Mouse (Mus musculus) liver, embryonic 11.5 days (tissue): ENCODE data around the gene Usp21. TPM values are rescaled to one million over a fixed set of nuclear protein-coding genes. Genes with fewer than 3 reads are reported as not detected.
"Not testable (repeated sequence)": the region's sequence is repeated elsewhere in the genome, so short reads cannot be mapped to it uniquely, and the experiment has no call there.

Experiments
- ATAC-seq: fragments of 200-750 bp; cut with Nextera tagmentation; replicated peaks from 2 replicates; pipeline ENCODE4 v1.8.0; 2017; ENCODE audit warnings: moderate number of reproducible peaks, mild to moderate bottlenecking, moderate TSS enrichment, moderate library complexity; ENCODE audit not compliant: low FRiP score
- DNase-seq: peaks from one replicate; pipeline ENCODE4 v3.0.0-alpha.2; 2017; ENCODE audit warnings: low spot score
- H3K27ac ChIP-seq: fragments of 300-500 bp; sonication (generic); 2 replicates; pipeline ENCODE4 v1.5.1; 2014; ENCODE audit warnings: mild to moderate bottlenecking, low read depth, low read length, control low read depth
- H3K27me3 ChIP-seq: fragments of 300-500 bp; sonication (generic); replicated peaks from 2 replicates; pipeline ENCODE4 v1.6.1; 2014; ENCODE audit warnings: low read length, mixed read lengths; ENCODE audit not compliant: control insufficient read depth, insufficient read depth
- H3K36me3 ChIP-seq: fragments of 300-500 bp; sonication (generic); 2 replicates; pipeline ENCODE4 v1.6.1; 2014; ENCODE audit warnings: mild to moderate bottlenecking, low read length, moderate library complexity, mixed read lengths; ENCODE audit not compliant: control insufficient read depth, insufficient read depth
- H3K4me1 ChIP-seq: fragments of 300-500 bp; sonication (generic); replicated peaks from 2 replicates; pipeline ENCODE4 v1.6.1; 2014; ENCODE audit warnings: low read length, mixed read lengths; ENCODE audit not compliant: control insufficient read depth, insufficient read depth
- H3K4me2 ChIP-seq: fragments of 300-500 bp; sonication (generic); 2 replicates; pipeline ENCODE4 v1.6.1; 2014; ENCODE audit warnings: mild to moderate bottlenecking, control low read depth, moderate library complexity
- H3K4me3 ChIP-seq: fragments of 300-500 bp; sonication (generic); 2 replicates; pipeline ENCODE4 v1.5.1; 2014; ENCODE audit warnings: low read depth, low read length, control low read depth
- H3K9ac ChIP-seq: fragments of 300-500 bp; sonication (generic); 2 replicates; pipeline ENCODE4 v1.6.1; 2014; ENCODE audit warnings: low read depth, low read length, control low read depth
- H3K9me3 ChIP-seq: fragments of 300-500 bp; sonication (generic); 2 replicates; pipeline ENCODE4 v1.6.1; 2016; ENCODE audit warnings: low read length, inconsistent platforms, mixed read lengths; ENCODE audit not compliant: control insufficient read depth
- WGBS: fragments of 180-500 bp; shearing (Covaris S2); extraction: QIAGEN DNeasy Blood & Tissue Kit; methylation state at CpG from one replicate; pipeline ENCODE4 v1.1.7; 2014; 5-methylcytosine and 5-hydroxymethylcytosine counted together
- polyA plus RNA-seq: library from polyadenylated mRNA; unstranded; fragments of >200 nt; fragmentation: Nextera tagmentation; extraction: Ambion mirVana; gene quantifications from 2 replicates; pipeline ENCODE4 v1.2.1, GENCODE M21; 2014

Gene Usp21
- polyA plus RNA-seq, 1 experiment from 2014 or later: 53.1 TPM

GRCm38 (mm10) chr1:171247453-171247841 lies 40.3 kb downstream of the Usp21 start:
- DNase-seq: no peak
- H3K27ac ChIP-seq: peak overlapping the region; percentile 78
- H3K27me3 ChIP-seq: peaks cover 8% of the 10 kb centered on the region
- peaks cover 34% of the 10 kb centered on the region for H3K4me1 ChIP-seq
- H3K9ac ChIP-seq: peak overlapping the region; percentile 92
- 5% methylated on average over 13 of the region's 13 CpGs for WGBS
- peak; percentile 29 for ATAC-seq
- H3K36me3 ChIP-seq: peaks cover 13% of the 10 kb centered on the region; the same call in 1 of the 2 replicates
- peak overlapping the region; percentile 86 for H3K4me3 ChIP-seq
- H3K9me3 ChIP-seq: no peaks in the 10 kb centered on the region
- H3K4me2 ChIP-seq: peak overlapping the region; percentile 92

DNA sequence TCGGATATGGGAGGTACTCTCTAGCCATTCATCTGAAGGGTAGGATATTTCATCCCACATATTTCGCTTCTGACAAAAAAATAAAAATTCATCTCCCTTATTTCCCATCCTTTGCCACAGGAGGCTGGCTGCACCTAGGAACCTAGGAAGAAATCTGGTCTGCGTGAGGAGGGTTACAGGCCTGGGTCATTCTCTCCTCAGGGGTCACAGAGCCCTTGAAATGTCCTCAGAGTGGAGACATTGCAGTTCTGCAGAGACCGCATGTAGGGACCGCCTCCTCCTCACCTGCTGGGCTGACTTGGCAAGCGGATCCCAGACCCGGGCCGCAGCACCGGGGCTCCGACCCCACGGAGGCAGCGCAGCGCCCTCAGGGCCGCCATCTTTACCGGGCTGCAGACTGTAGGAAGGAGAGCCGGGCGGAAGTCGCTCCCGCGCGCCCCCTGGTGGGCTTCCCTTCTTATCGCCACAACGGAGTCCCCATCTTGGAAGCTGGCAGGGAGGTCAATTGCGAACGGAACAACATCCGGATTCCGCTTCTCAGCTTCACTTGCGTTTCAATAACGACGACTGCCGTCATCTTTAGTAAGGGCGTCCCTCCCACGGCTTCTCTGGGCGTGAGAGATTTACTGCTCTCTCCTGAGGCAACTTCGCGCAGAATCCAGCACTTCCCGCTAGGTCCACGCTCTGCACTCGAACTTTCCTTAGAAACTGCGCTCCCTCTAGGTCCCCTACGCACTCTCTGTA lies 40.9 kb downstream of the Usp21 start:
- Histone ChIP-seq H3K4me1 (peaks cover 34% of the 10 kb centered on the region), H3K9ac (peak overlapping the region; percentile 92), H3K27me3 (peaks cover 8% of the 10 kb centered on the region)

DNA sequence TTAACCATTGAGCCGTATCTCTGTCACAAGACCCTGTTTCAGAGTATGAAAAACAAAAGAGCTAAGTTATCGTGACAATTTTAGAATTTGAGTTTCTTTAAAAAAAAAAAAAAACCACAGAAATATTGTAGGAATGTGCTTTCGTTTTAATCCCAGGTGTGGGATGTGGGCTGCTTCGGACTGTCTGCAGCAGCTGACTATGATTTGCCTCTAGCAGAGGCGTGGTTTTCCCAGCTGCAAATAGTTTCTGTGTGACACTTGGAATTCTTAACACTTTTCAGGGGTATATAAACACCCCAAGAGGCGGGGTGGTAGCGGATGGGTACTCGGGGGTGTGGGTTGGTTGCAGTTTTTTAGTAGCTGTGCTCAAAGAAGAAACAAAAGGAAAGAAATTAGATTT lies 42.4 kb downstream of the Usp21 start:
- Histone ChIP-seq H3K27me3 (no peaks in the 10 kb centered on the region), H3K4me2 (peak overlapping the region; percentile 75), H3K9me3 (no peaks in the 10 kb centered on the region), H3K27ac (no peak overlapping the region), H3K9ac (0 out of 2 replicates have a peak overlapping the region, but pooled peaks have one; percentile 92), H3K36me3 (peaks cover 26% of the 10 kb centered on the region), H3K4me1 (peaks cover 23% of the 10 kb centered on the region), H3K4me3 (no peak overlapping the region)
- DNase-seq (no peak), ATAC-seq (no peak)
- WGBS: 90% methylated on average over 8 of the region's 8 CpGs

More for the DNA sequence above, 40.9 kb downstream of the Usp21 start:
- Histone ChIP-seq H3K9me3 (no peaks in the 10 kb centered on the region), H3K36me3 (peaks cover 16% of the 10 kb centered on the region; the same call in 1 of the 2 replicates), H3K4me3 (peak overlapping the region; percentile 86), H3K4me2 (peak overlapping the region; percentile 92), H3K27ac (peak overlapping the region; percentile 78)
- peak; percentile 93 for ATAC-seq
- WGBS: under 1% methylated on average over 41 of the region's 41 CpGs
- DNase-seq: peak; percentile 99

DNA sequence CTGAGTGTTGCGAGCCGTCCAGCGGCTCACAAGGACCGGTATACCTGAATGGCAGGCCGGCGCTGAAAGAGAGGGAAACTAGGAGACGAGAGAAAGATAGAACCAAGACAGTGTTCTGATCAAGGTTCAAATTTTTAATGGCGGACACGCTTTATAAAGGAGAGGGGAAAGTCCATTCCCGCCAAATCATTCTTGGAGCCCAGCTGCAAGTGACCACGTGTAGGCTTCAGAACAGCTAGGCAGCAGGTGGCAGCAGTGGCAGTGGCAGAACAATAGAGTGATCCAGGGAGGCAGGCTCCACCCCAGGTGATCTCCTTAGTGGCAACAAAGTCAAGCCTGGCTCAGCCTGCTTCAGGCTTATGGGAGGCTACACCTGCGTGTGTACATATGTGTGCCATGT lies 45.8 kb downstream of the Usp21 start:
- not testable (repeated sequence) for H3K27me3 ChIP-seq, H3K9ac ChIP-seq, H3K9me3 ChIP-seq, DNase-seq, H3K4me2 ChIP-seq, H3K27ac ChIP-seq, ATAC-seq, H3K4me3 ChIP-seq
- WGBS: 90% methylated on average over 12 of the region's 12 CpGs
- Histone ChIP-seq H3K4me1 (peaks cover 11% of the 10 kb centered on the region), H3K36me3 (peaks cover 53% of the 10 kb centered on the region)

GRCm38 (mm10) chr1:171240911-171241310 lies 46.9 kb downstream of the Usp21 start:
- no peak overlapping the region for H3K9ac ChIP-seq

DNA sequence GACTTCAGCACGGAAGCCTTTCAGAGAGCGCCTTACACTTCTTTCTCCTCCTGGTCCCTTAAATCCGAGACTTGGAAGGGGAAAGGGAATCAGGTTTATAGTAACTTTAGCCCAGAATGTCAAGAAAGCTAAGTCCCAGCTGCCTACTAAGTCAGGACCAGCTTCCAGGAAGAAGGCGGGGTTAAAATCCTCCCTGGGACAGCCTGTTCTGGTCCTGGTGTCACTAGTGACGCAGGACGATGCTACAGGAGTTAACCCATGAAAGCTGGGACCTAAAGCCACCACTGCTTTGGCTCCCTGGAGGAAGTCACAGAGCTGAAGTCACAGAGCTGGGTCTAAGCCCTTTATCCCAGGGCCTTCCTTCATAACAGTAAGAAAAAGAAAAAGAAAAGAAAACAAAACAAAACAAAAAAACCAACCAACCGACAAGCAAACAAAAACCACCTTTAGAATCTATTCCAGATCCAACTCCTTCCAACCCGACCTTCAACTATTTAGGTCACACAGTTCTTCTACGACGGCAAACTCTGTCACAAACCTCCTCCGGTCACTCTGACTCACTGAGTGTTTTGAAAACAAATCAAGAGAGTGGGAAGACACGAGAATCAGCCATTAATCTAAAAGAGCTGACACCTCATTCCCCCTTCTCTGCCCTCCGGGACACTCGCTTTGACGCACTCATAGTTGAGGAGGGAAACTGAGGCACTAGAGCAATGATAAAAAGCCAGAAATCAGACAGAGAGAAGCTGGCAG lies 47.6 kb downstream of the Usp21 start:
- no peak overlapping the region for H3K4me2 ChIP-seq
- ATAC-seq: no peak
- 84% methylated on average over 15 of the region's 15 CpGs for WGBS
- H3K4me3 ChIP-seq: no peak overlapping the region
- no peak for DNase-seq
- H3K27me3 ChIP-seq: no peaks in the 10 kb centered on the region
- H3K9ac ChIP-seq: no peak overlapping the region
- no peaks in the 10 kb centered on the region for H3K9me3 ChIP-seq
- no peaks in the 10 kb centered on the region; the same call in 1 of the 2 replicates for H3K4me1 ChIP-seq
- no peak overlapping the region for H3K27ac ChIP-seq
- peaks cover 63% of the 10 kb centered on the region for H3K36me3 ChIP-seq

More at GRCm38 (mm10) chr1:171240911-171241310, 46.9 kb downstream of the Usp21 start:
- Histone ChIP-seq H3K9me3 (no peaks in the 10 kb centered on the region), H3K36me3 (peaks cover 61% of the 10 kb centered on the region), H3K4me2 (no peak overlapping the region), H3K27ac (no peak overlapping the region), H3K4me3 (no peak overlapping the region), H3K4me1 (peaks cover 7% of the 10 kb centered on the region), H3K27me3 (no peaks in the 10 kb centered on the region)
- ATAC-seq (no peak), DNase-seq (no peak)
- WGBS: 92% methylated on average over 10 of the region's 10 CpGs

DNA sequence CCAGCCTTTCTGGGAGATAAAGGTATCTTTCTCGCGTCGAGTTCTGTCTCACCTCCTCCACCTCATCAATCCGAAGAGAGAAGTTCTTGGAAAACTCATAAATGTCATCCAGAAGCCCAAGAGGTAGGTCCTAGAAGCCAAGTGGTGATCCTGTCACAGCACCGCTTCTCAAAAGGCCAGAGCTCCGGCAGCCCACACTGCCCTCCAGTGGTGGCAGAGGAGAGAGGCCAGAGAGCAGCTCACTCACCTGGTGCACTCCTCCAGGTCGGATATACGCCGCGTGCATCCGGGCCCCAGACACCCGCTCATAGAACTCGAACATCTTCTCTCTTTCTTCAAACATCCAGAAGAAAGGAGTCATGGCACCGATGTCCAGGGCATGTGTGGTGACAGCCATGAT lies 49.3 kb downstream of the Usp21 start:
- Histone ChIP-seq H3K9me3 (no peaks in the 10 kb centered on the region), H3K4me2 (no peak overlapping the region), H3K4me3 (no peak overlapping the region), H3K27me3 (no peaks in the 10 kb centered on the region), H3K4me1 (peaks cover 13% of the 10 kb centered on the region), H3K9ac (no peak overlapping the region), H3K27ac (no peak overlapping the region), H3K36me3 (peaks cover 68% of the 10 kb centered on the region)
- no peak for DNase-seq
- WGBS: 72% methylated on average over 14 of the region's 14 CpGs
- peak; percentile 69 for ATAC-seq

DNA sequence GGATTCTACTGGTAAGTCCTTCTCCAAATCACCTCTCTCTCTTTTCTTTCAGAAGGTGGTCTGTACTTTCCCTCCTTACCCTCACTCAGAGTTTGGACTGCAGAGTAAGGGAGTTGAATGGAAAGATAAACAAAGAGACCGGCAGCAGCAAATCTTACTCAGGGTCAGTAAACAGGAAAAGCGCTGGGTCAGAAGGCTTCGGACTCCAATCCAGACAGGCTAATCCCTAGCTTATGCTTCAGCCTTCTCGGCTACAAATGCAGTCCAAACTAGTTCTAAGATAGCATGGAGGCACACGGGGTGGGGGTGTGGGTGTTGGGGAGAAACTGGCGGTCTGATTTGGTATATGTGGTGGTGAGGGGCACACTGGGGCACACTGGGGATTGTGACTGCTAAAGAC lies 50.4 kb downstream of the Usp21 start:
- Histone ChIP-seq H3K4me2 (no peak overlapping the region), H3K9ac (no peak overlapping the region), H3K36me3 (peaks cover 60% of the 10 kb centered on the region), H3K4me1 (peaks cover 23% of the 10 kb centered on the region), H3K27me3 (no peaks in the 10 kb centered on the region), H3K9me3 (no peaks in the 10 kb centered on the region), H3K27ac (no peak overlapping the region), H3K4me3 (no peak overlapping the region)
- 69% methylated on average over 6 of the region's 6 CpGs for WGBS
- no peak for ATAC-seq
- DNase-seq: no peak
